10 mouse cellular contexts compared by ENCODE assay signal in the genomic region with DNA sequence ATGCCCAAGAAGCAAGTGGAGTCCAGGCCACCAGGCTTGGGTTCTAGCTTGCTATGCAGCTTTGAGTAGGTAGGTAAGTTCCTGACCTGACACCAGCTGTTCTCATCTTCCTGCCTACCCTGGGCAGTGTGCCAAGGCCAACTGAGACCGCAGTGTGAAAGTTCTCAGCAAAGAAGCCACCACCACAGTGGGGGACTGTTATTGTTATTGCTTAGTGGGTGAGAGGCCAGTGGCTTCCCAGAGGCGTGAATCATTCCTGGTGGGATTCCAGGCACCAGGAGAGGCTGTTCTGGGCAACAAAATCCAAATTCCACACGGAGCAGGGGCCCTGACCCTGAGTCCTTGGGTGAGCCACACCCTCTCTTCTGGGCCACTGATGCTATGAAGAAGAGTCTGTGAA. TPM values are rescaled to one million over a fixed set of nuclear protein-coding genes. Genes with fewer than 3 reads are reported as not detected.
DNase-seq lines count a peak whose midpoint lies in the region; ATAC-seq lines count a peak whose summit lies in the region.
"Had no signal": no experiment of that assay in that cellular context is flagged by ENCODE, and none has a peak within 500 bp of the region (broad histone marks: within the 10 kb centered on the region; RNA-seq: fewer than 3 reads in every experiment).

No protein-coding gene starts in this region.

- H3K4me2 ChIP-seq in hindbrain, embryonic 13.5 days, result no peak overlapping the region
- H3K4me2 ChIP-seq: limb, embryonic 12.5 days had no signal

- H3K9me3 ChIP-seq in hindbrain, embryonic 13.5 days, result no peaks in the 10 kb centered on the region
- H3K9me3 ChIP-seq: limb, embryonic 12.5 days had no signal

- H3K9ac ChIP-seq in hindbrain, embryonic 13.5 days, result no peak overlapping the region
- H3K9ac ChIP-seq: limb, embryonic 12.5 days had no signal

- H3K27ac ChIP-seq in hindbrain, embryonic 13.5 days, result no peak overlapping the region
- H3K27ac ChIP-seq: limb, embryonic 12.5 days had no signal

- 39% methylated on average over 3 of the region's 3 CpGs for WGBS in hindbrain, embryonic 13.5 days

- 0 out of 2 replicates have a peak, but pooled peaks cover 4% of the 10 kb centered on the region for H3K27me3 ChIP-seq in hindbrain, embryonic 13.5 days
- H3K27me3 ChIP-seq: limb, embryonic 12.5 days had no signal

- no peaks in the 10 kb centered on the region for H3K36me3 ChIP-seq in hindbrain, embryonic 13.5 days
- H3K36me3 ChIP-seq: limb, embryonic 12.5 days had no signal

- peak; percentile 49 for DNase-seq in adrenal gland, adult 2 months
- DNase-seq in adrenal gland, postnatal 4 days (ENCODE audit: low spot score in 2 of 2), result no peak
- peak; percentile 40 to 51 for DNase-seq in spleen, adult 18-20 months
- DNase-seq in spleen, postnatal 4 days (ENCODE audit: low spot score in 2 of 2), result no peak
- peak; percentile 55 for DNase-seq in kidney, postnatal 10 days
- peak; percentile 34 for DNase-seq in thymus, postnatal 14 days
- DNase-seq in neural tube, embryonic 10.5 days (ENCODE audit: extremely low spot score, low spot score), result no peak

- no peak for ATAC-seq in hindbrain, embryonic 13.5 days (ENCODE audit: low FRiP score)

- H3K4me1 ChIP-seq in hindbrain, embryonic 13.5 days (replicated peaks), result no peaks in the 10 kb centered on the region
- H3K4me1 ChIP-seq: limb, embryonic 12.5 days had no signal

- no peak overlapping the region for H3K4me3 ChIP-seq in hindbrain, embryonic 13.5 days
- H3K4me3 ChIP-seq: limb, embryonic 12.5 days had no signal

RNA-seq across cellular contexts. Expression of gene Ccn5, which starts 19.8 kb away (rescaled TPM):
- total RNA-seq in adrenal gland, adult 2 months (2021), result 1 to 10 TPM in 1 of 2 experiments, under 1 TPM in 1; 0.20 to 1.8 TPM
- polyA plus RNA-seq in adrenal gland, adult 2 months (2012; rRNA removed), result 1.2 and 1.9 TPM in 2 replicates
- not detected for total RNA-seq in adrenal gland, postnatal 4 days (2021)
- polyA plus RNA-seq in hindbrain, embryonic 13.5 days (2015; fragmentation: Nextera tagmentation; extraction: Ambion mirVana), result 0.13 and 0.22 TPM in 2 replicates
- polyA plus RNA-seq: embryonic facial prominence, embryonic 11.5 days had no signal

RNA-seq across cellular contexts. Expression of gene Ada, which starts 50.8 kb away (rescaled TPM):
- 1 to 10 TPM; 4.1 to 5.5 TPM for total RNA-seq in adrenal gland, adult 2 months (2021)
- polyA plus RNA-seq in adrenal gland, adult 2 months (2012; rRNA removed), result 0.65 and 0.69 TPM in 2 replicates
- 1 to 10 TPM; 6.1 TPM for total RNA-seq in adrenal gland, postnatal 4 days (2021)
- 2.8 and 3.2 TPM in 2 replicates for polyA plus RNA-seq in hindbrain, embryonic 13.5 days (2015; fragmentation: Nextera tagmentation; extraction: Ambion mirVana)

RNA-seq across cellular contexts. Expression of gene Kcnk15, which starts 52.6 kb away (rescaled TPM):
- total RNA-seq in adrenal gland, adult 2 months (2021), result not detected
- 0.19 TPM in 1 of 2 replicates, not detected in the other for polyA plus RNA-seq in adrenal gland, adult 2 months (2012; rRNA removed)
- total RNA-seq in adrenal gland, postnatal 4 days (2021), result not detected
- polyA plus RNA-seq in hindbrain, embryonic 13.5 days (2015; fragmentation: Nextera tagmentation; extraction: Ambion mirVana), result not detected in 2 replicates
- polyA plus RNA-seq: embryonic facial prominence, embryonic 11.5 days; limb, embryonic 12.5 days had no signal

Comparison
In these comparisons a context has a peak if more than half of its experiments do, and no peak if none do; other contexts are left out.
1. DNase-seq: peak in adrenal gland, adult 2 months (single experiment), spleen, adult 18-20 months (2 of 2), kidney, postnatal 10 days (single experiment) and thymus, postnatal 14 days (single experiment); none in adrenal gland, postnatal 4 days (0 of 2), spleen, postnatal 4 days (0 of 2) and neural tube, embryonic 10.5 days (single experiment).